Mouse (Mus musculus): ENCODE results near the gene Vmn2r44. TPM values are rescaled to one million over a fixed set of nuclear protein-coding genes. Genes with fewer than 3 reads are reported as not detected.
"Not testable (repeated sequence)": the region's sequence is repeated elsewhere in the genome, so short reads cannot be mapped to it uniquely, and the experiment has no call there.

Vmn2r44 gene
- not detected in 3 replicates for total RNA-seq (2017)

DNA sequence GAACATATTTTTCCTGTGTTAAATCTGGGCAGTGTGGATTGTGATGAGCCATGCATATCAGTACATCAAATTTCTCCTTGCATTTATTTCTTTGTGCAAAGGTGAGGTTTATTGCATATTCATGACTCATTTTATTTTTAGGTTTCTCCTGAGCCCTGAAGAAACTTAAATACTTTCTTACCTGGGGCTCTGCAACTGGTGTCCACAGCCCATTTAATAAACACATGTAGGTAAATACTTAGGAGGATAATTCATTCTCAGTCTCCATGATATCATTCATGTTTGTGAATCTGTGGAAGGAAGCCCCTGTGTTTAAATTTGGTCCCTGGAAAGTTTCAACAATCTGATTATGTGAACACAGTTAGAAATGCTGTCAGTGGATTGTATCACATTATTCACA is at the start of gene Vmn2r44:
Gene Vmn2r44 (minus strand): TSS at position 101 of the 400 bp plus-strand sequence.
- ATAC-seq (replicated peaks; ENCODE audit: insufficient number of reproducible peaks, low FRiP score, low TSS enrichment, poor library complexity, severe bottlenecking) = not testable (repeated sequence)

DNA sequence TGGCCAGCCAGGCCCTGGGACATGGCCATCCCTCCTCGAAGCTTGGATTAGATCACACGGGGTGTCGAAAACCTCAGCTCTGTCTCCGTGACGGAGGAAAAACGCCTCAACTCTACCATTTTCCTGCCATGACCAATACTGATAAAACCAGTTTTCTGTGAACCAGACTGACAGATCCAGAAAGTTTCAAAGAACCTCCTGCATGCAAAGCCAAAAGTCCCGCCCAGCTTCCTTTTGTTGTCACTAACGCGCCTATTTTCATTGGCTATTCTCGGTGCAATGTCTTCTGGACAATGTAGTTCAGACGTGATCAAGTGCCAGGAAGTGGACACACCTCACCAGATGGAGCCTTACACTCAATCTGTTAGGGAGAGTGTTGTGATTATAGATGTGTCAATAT is 25.3 kb downstream of the Vmn2r44 start:
- not testable (repeated sequence) for ATAC-seq (replicated peaks; ENCODE audit: insufficient number of reproducible peaks, low FRiP score, low TSS enrichment, poor library complexity, severe bottlenecking)

Other genes starting within 250 kb of the Vmn2r44 start
- gene Vmn2r41, start 221.7 kb downstream of the Vmn2r44 start, total RNA-seq (2017) = not detected in 3 replicates
- gene Vmn2r42, start 183.0 kb downstream of the Vmn2r44 start, total RNA-seq (2017) = not detected in 3 replicates
- gene Vmn2r43, start 122.7 kb downstream of the Vmn2r44 start, total RNA-seq (2017) = not detected in 3 replicates
- not detected in 3 replicates for gene Vmn2r45, start 105.7 kb upstream of the Vmn2r44 start, total RNA-seq (2017)

Data from monocyte, adult 5-6 weeks (primary cell).